Mouse (Mus musculus): ENCODE measurements at regions not wholly inside any gene's neighbourhood (a gene's known extent, or its start where the extent isn't known, plus 50 kb on each side); places are given as distances from the start of the nearest gene placed in this dataset.
A peak's percentile ranks its signal among the peaks of the same experiment; 100 is the strongest.

- intact Hi-C loops (cut with DNase I): no loop called here
These were observed 3638.1 kb upstream of the Gm7489 start for GRCm38 (mm10) chr15:50246418-50247186.

DNA sequence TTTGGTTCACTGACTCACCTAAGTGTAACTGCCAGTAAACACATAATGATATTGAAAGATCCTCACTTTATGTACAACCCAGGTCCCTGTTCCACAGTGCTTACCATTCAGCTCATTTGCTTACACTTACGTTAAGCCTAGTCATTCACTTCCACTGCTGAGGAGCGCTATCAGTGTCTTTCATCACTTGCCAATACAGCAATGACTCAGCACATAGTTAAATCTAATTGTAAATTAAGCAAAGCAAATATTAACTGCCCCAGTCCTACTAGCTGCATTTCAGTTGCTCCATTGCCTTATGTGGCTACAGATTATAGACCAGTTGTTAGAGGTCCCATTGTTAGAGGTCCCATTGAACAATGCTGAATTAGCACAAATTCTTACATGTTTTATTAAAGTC is 3624.6 kb upstream of the Gm7489 start:
- intact Hi-C loops (cut with DNase I): no loop called here
- no peak for DNase-seq (ENCODE audit: low spot score in 2 of 2)

More at GRCm38 (mm10) chr15:50246418-50247186, 3638.1 kb upstream of the Gm7489 start:
- DNase-seq (ENCODE audit: low spot score in 2 of 2): no peak

DNA sequence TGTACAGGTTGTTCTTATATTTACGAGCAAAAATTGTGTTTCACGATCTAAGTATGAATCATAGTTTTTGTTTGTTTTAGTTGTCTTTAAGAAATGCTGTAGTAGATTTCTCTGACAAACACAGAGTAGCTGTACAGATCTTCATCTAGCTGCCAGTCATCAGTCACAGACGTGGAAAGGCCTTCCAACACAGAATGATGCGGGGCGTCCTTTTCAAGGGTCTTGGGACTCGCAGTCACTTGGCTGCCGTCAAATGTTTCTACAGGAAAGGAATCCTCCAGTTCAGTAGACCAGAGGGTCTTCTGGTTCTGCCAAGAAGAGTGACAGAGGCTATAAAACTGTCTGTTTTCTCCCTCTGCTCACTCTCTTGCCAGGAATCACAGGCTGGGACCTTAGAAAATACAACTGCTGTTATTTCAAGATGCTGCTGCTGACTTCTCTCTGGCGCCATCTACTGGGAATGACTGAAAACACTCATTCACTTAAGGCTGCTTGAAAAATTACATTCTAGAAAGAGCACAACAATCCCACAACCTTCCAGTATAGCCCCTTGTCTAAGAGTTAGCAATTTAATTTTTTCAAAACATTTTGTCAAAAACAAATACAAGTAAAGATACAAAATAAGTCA is 3623.3 kb upstream of the Gm7489 start:
- peak; percentile 72 to 84 for DNase-seq (ENCODE audit: low spot score in 2 of 2)
- intact Hi-C loops (cut with DNase I): no loop called here

DNA sequence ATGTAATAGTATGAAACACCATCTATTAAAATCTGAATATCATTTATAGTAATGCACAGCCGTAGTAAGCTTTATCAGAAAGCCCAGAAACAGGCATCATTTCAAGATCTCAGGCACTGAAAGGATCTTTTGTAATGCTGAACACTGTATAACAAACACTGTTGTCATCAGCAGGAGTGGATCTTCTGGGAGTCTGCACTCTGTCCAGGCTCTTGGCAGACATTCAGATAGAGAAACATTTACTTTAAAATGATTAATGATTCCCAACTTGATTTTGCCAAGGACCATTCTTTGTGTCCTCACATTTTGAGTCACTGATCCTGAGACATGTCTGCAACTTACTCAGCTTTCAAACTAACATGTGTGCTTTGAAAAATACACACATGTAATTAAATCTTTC is 3617.2 kb upstream of the Gm7489 start:
- intact Hi-C loops (cut with DNase I): no loop called here

GRCm38 (mm10) chr15:50271646-50272045 is 3613.1 kb upstream of the Gm7489 start:
- intact Hi-C loops (cut with DNase I): no loop called here
- peak in 1 of 2 experiments; percentile 17 for DNase-seq (ENCODE audit: low spot score in 2 of 2)

More for the DNA sequence above, 3617.2 kb upstream of the Gm7489 start:
- DNase-seq (ENCODE audit: low spot score in 2 of 2): no peak

GRCm38 (mm10) chr15:50282576-50282975 is 3602.1 kb upstream of the Gm7489 start:
- DNase-seq (ENCODE audit: low spot score in 2 of 2): no peak
- intact Hi-C loops (cut with DNase I): no loop called here

GRCm38 (mm10) chr15:50283491-50283890 is 3601.2 kb upstream of the Gm7489 start:
- intact Hi-C loops (cut with DNase I): no loop called here
- DNase-seq (ENCODE audit: low spot score in 2 of 2): no peak

DNA sequence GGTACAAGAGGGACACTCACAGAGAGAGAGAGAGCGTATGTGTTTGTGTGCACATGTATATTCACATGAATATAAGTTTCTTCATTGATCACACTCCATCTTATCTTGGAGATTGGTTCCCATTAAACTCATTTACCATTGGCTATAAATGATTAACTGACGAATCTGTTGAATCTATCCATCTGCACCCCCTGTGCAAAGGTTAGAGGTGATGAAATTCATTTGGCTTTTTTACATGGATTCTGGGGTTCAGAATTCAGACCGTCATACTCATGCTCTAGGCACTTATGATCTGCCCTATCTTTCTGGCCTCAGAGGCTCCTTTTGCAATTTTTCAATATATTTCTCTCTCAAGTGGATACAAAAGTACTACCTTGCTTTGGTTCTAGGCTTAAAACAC is 3582.9 kb upstream of the Gm7489 start:
- DNase-seq (ENCODE audit: low spot score in 2 of 2): no peak
- intact Hi-C loops (cut with DNase I): no loop called here

- DNase-seq (ENCODE audit: low spot score in 2 of 2): no peak
- intact Hi-C loops (cut with DNase I): no loop called here
These were observed 3580.6 kb upstream of the Gm7489 start for GRCm38 (mm10) chr15:50304085-50304484.

- no peak for DNase-seq (ENCODE audit: low spot score in 2 of 2)
- intact Hi-C loops (cut with DNase I): no loop called here
These were observed 3563.9 kb upstream of the Gm7489 start for GRCm38 (mm10) chr15:50320796-50321195.

- intact Hi-C loops (cut with DNase I): no loop called here
- DNase-seq (ENCODE audit: low spot score in 2 of 2): no peak
These were observed 3539.2 kb upstream of the Gm7489 start for GRCm38 (mm10) chr15:50345536-50345935.

- no peak for DNase-seq (ENCODE audit: low spot score in 2 of 2)
- intact Hi-C loops (cut with DNase I): no loop called here
These were observed 3537.8 kb upstream of the Gm7489 start for GRCm38 (mm10) chr15:50346953-50347352.

GRCm38 (mm10) chr15:50360033-50360988 is 3524.4 kb upstream of the Gm7489 start:
- intact Hi-C loops (cut with DNase I): no loop called here
- no peak for DNase-seq (ENCODE audit: low spot score in 2 of 2)

DNA sequence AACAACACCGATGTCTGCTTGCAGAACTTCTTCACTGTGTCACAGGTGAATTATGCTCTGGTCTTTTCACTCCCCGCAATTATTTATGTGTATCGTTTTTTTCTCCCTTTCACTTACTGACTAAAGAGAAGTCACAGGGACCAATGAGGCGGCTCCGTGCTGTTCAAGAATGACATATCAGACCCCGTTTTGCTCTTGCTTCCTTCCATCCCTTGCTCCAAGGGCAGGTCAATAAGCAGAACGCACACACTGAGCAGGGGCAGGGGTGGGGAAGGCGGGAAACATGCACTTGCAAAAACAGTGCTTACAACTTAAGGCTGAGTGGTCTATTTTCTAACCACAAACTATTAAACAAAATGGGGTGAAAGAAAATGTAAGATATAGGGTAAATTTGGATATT is 3523.4 kb upstream of the Gm7489 start:
- DNase-seq (ENCODE audit: low spot score in 2 of 2): no peak
- intact Hi-C loops (cut with DNase I): no loop called here

- no peak for DNase-seq (ENCODE audit: low spot score in 2 of 2)
- intact Hi-C loops (cut with DNase I): no loop called here
These were observed 3522.8 kb upstream of the Gm7489 start for GRCm38 (mm10) chr15:50361751-50362507.

DNA sequence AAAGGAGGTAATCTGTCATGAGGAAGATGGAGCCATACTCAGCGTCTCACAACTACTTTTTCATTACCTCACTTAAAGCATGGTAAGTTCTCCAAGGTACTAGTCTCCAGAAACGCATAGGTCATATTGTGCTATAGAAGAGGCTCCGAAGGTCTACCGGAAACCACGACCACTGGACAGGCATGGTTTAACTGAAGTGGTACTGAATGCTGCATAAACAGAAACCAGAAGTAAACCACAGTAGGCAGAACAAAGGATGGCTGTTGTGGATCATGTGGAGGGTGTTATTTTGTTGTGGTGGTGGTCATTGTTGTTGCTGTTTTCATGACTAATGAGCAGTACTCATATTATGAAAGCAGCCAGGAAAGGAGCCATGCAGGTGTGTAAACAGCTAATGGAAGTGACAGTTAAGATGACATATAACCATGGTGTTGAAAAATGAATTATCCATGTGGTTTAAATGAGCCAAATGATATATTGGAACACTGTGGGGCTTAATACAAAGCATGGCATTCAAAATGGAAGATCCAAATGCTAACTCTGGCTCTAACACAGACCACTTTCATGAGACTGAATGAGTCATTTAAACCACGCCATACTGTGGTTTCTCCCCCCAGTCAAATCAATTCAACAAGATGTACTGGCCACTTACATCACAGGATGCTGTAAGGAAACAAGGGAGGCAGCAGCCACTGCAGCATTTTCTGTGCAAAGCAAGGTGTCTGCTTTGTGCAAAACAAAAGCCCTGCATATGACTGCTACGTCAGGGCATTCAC is 3484.5 kb upstream of the Gm7489 start:
- intact Hi-C loops (cut with DNase I): no loop called here

DNA sequence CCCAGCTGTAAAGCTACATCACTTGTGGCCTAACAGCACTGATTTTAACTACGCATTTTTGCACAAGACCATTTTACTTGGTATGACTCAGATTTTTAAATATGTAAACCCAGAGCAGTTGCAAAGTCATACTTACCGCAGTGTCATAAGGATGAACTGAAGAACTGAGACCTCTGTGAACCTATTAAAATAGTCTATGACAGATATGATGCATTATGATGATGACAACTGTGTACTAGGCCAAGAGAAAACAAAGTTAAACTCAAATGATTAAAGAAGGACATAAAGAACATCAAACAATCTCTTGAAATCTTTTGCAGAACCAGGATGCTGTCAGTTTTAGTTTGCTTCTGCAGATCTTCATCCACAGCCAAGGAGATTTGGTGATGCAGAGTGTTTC is 3483.3 kb upstream of the Gm7489 start:
- intact Hi-C loops (cut with DNase I): no loop called here
- DNase-seq (ENCODE audit: low spot score in 2 of 2): no peak

More for the DNA sequence above, 3484.5 kb upstream of the Gm7489 start:
- DNase-seq (ENCODE audit: low spot score in 2 of 2): no peak

DNA sequence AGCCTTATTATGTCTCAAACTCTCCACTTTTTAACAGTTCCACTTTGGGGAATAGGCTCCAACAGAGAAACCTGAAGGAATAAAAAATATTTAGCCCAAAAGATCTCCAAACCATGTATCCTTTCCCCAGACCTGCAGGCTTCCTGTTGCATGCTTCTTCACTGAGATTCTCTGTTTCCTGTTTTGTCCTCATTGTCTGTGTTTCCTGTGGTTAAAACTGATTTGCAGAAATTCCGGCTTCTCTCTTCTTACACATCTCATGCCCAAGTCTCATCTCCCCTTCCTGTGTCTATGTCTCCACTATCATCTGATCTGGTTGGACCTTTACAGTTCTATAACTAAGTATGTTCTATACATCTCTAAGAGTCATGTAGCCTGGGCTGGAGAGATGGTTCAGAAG is 3482.2 kb upstream of the Gm7489 start:
- intact Hi-C loops (cut with DNase I): no loop called here
- no peak for DNase-seq (ENCODE audit: low spot score in 2 of 2)

- intact Hi-C loops (cut with DNase I): no loop called here
- DNase-seq (ENCODE audit: low spot score in 2 of 2): no peak
These were observed 3480.8 kb upstream of the Gm7489 start for GRCm38 (mm10) chr15:50403883-50404282.
